Mouse (Mus musculus) urinary bladder, adult 18-20 months (tissue): ENCODE measurements around the gene Tcte3.
"Not testable (repeated sequence)": the region's sequence is repeated elsewhere in the genome, so short reads cannot be mapped to it uniquely, and the experiment has no call there.

Experiments
- DNase-seq, 2 experiments: peaks; one replicate each; pipeline ENCODE4 v3.0.0; 2022; ENCODE audit warnings: low spot score in 2 of 2, mixed read lengths in 2 of 2

The Tcte3 gene

GRCm38 (mm10) chr17:15031414-15031813 lies 9.9 kb downstream of the Tcte3 start:
- DNase-seq = not testable (repeated sequence)

DNA sequence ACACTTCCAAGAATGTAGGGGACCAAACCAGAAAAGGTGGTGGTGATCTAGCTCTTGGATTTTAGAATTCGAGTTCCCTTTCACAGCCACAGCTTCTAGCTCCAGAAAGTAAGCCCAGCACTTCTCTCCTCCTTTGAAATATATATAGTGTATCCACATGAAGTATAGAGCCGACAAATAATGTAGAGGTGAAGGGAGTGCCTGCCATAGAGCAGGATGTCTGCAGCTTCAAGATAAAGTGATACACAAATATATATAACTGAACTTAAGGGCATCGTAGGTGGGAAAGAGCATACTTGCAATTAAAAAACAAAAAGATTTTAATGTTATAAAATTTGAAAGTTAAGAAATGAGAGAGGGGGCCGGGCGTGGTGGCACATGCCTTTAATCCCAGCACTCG lies 15.8 kb downstream of the Tcte3 start:
- not testable (repeated sequence) for DNase-seq

DNA sequence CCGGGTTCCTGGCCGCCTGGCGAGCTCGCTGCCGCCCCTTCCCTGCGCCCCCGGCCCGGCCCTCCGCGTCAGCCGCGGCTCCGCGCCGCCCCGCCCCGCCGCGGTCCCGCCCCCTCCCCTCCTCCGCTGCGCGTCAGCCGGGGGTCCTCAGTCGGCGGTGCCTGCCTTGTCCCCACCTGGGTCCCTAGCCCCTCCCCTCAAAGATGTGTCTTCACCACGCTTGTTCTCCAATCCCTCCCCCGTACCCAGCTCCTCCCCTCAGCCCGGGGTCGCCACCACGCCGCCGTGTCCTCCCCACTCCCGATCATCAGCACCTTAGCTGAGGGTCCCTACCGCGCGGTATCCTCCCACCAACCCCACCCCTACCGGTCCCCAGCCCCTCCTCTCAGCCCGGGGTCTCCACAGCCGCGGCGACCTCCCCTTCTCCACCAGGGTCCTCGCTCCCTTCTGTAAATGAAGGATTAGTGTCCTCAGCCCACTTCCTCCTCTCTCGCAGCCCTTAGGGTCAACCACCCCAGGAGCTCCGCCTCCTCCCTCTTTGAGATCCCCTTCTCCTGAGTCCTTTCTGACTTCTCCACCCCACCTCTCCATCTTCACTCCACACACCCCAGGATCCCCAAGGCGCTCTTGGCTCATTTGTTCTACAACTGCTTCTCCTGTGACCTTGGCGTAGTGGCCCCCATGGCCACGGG lies 16.6 kb downstream of the Tcte3 start:
- not testable (repeated sequence) for DNase-seq

DNA sequence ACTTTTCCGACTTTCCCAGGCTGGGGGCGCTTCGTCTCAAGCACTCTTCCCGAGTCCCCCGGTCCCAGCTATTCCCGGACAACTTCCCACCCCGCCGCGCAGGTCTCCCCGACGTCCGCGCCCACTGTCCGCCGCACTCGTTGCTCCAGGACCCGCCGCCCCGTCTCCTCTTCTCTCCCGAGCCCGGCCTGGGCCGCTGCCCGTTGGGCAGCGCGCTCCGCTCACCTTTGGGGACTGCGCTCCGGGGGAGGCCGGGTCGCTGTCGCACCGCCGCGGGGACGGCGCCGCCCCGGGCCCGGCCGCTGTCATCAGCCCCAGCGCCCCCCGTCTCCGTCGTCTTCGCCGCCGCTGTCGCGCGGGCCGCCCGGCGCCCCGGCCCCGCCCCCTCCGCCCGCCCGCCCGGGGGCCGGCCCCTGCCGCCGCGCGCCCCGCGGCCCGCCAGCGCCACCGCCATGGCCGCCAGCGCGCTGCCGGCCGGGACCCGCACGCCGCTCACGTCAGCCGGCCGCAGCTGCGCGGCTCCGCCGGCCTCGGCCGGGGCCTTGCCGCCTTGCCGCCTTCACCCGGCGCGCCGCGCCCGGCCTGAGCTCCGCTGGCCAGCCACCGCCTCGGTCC lies 17.3 kb downstream of the Tcte3 start:
- DNase-seq = not testable (repeated sequence)

DNA sequence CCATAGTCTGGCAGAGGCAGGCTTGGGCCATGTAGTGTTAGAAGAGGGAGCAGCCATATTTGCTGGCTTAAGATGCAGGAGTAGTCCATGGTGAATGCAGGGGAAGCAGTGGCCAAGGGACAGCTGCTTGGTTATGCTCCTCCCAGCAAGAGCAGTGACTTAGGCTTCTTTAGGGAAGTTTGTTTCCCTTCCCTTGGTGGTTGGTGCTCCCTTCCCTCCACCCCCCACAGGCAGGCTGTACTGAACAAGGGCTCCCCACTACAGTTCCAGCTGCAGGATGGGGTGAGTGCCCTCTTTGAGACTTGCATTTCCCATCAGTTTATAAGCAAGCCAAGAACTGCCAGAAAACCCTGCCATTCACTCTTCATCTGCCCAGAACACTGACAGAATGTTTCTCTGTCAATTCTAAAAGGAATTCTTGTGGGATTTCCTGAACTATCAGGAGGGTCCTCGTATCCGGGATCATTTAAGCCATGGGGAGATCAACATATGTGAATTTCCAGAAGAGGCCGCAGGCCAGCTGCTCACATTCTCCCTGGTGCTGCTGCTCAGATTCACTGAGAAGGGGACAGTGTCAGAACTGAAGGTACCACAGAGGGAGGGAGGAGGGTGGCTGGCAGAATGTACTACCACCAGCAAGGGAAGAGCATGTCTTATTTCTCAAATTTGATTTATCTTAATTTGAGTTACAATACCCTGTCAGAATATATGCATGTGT lies 19.6 kb downstream of the Tcte3 start:
- DNase-seq = peak in 1 of 2 experiments; percentile 1

GRCm38 (mm10) chr17:15009706-15010413 lies 31.4 kb downstream of the Tcte3 start, which contains the start of gene Gm3435:
TSS of gene Gm3435 (plus strand) at chr17:15010176.
- DNase-seq = not testable (repeated sequence)

DNA sequence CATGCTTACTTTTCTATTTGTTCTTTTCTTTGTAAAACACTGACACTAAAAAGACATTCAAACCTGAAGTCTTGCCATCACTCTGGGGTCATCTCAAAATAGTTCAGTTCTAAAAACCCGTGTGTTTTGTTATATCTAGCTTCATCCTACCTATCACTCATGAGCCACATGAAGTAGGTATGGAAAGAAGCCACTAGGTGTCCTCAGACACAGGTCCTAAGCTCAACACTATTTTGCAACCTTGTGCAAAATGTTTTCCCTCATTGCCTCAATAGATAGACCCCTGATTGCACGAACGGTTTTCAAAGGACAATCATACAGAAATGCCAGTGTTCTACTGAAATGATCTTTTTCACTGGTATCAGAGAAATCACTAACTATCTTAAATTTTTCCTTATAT lies 32.2 kb downstream of the Tcte3 start:
- not testable (repeated sequence) for DNase-seq

- not testable (repeated sequence) for DNase-seq
Measured at GRCm38 (mm10) chr17:15000047-15000446, 41.2 kb downstream of the Tcte3 start.

DNA sequence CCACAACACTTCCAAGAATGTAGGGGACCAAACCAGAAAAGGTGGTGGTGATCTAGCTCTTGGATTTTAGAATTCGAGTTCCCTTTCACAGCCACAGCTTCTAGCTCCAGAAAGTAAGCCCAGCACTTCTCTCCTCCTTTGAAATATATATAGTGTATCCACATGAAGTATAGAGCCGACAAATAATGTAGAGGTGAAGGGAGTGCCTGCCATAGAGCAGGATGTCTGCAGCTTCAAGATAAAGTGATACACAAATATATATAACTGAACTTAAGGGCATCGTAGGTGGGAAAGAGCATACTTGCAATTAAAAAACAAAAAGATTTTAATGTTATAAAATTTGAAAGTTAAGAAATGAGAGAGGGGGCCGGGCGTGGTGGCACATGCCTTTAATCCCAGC lies 47.1 kb downstream of the Tcte3 start:
- DNase-seq = not testable (repeated sequence)

GRCm38 (mm10) chr17:14993139-14993832 lies 48.0 kb downstream of the Tcte3 start:
- DNase-seq = not testable (repeated sequence)

DNA sequence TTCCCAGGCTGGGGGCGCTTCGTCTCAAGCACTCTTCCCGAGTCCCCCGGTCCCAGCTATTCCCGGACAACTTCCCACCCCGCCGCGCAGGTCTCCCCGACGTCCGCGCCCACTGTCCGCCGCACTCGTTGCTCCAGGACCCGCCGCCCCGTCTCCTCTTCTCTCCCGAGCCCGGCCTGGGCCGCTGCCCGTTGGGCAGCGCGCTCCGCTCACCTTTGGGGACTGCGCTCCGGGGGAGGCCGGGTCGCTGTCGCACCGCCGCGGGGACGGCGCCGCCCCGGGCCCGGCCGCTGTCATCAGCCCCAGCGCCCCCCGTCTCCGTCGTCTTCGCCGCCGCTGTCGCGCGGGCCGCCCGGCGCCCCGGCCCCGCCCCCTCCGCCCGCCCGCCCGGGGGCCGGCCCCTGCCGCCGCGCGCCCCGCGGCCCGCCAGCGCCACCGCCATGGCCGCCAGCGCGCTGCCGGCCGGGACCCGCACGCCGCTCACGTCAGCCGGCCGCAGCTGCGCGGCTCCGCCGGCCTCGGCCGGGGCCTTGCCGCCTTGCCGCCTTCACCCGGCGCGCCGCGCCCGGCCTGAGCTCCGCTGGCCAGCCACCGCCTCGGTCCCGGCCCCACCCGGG lies 48.7 kb downstream of the Tcte3 start:
- not testable (repeated sequence) for DNase-seq

DNA sequence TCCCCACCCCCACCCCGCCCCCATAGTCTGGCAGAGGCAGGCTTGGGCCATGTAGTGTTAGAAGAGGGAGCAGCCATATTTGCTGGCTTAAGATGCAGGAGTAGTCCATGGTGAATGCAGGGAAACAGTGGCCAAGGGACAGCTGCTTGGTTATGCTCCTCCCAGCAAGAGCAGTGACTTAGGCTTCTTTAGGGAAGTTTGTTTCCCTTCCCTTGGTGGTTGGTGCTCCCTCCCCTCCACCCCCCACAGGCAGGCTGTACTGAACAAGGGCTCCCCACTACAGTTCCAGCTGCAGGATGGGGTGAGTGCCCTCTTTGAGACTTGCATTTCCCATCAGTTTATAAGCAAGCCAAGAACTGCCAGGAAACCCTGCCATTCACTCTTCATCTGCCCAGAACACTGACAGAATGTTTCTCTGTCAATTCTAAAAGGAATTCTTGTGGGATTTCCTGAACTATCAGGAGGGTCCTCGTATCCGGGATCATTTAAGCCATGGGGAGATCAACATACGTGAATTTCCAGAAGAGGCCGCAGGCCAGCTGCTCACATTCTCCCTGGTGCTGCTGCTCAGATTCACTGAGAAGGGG lies 51.1 kb downstream of the Tcte3 start:
- DNase-seq = not testable (repeated sequence)

DNA sequence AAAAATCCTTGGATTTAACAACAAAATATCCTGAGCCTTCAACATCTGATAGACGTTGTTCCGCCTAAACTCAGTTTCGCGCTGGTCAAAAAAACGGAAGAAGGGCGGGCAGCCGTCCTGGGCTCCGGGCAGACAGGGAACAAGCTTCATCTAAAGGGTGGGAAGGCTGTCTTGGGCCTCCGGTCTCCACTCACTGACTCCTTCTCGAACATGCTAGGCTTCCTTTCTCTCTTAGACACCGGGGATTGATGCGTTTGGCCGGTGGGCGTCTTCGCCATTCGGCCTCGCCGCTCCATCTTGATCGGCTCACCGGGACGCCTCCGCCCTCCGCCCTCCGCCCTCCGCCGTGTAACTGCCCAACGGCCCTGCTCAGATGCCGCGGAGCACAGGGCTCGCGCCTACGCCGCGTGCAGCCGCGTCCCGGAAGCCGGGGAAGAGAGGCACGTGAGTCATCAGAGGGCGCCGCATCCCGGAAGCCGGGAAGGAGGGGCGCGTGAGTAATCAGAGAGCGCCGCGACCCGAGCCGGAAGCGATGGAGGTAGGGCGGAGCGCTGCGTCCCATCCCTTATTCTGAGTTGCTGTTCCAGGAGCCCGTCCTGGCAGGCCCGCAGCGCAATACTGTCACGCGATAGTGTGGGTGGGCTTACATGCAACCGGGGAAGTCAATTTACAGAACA lies 62.8 kb downstream of the Tcte3 start, which contains the start of the genes 9030025P20Rik and Gm3417:
Gene 9030025P20Rik, plus strand, starts transcription at position 107 of the 677 bp plus-strand sequence.
Gene Gm3417, minus strand, starts transcription at position 429 of the 677 bp plus-strand sequence.
- not testable (repeated sequence) for DNase-seq

DNA sequence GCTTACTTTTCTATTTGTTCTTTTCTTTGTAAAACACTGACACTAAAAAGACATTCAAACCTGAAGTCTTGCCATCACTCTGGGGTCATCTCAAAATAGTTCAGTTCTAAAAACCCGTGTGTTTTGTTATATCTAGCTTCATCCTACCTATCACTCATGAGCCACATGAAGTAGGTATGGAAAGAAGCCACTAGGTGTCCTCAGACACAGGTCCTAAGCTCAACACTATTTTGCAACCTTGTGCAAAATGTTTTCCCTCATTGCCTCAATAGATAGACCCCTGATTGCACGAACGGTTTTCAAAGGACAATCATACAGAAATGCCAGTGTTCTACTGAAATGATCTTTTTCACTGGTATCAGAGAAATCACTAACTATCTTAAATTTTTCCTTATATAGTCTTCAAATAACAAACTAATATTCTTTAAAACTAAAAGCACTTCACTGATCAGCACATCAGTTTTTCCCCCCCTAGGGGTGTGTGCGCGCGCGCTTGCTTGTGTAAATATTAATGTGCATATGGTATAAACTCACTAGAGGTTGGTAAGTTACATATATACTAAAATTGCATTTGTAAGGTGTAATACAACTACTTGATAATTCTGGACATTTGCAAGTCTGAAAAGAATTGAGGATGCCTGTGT lies 63.4 kb downstream of the Tcte3 start:
- DNase-seq = not testable (repeated sequence)
